Mouse (Mus musculus) kidney, postnatal 0 days (tissue): Measurements from ENCODE around the gene Acer1. TPM values are rescaled to one million over a fixed set of nuclear protein-coding genes. Genes with fewer than 3 reads are reported as not detected.
A peak's percentile ranks its signal among the peaks of the same experiment; 100 is the strongest.

ENCODE experiments used
- ATAC-seq: fragments of 200-750 bp; cut with Nextera tagmentation; replicated peaks from 2 replicates; pipeline ENCODE4 v1.8.0; 2017; ENCODE audit warnings: low read depth, moderate number of reproducible peaks, moderate TSS enrichment, moderate library complexity; ENCODE audit not compliant: low FRiP score
- DNase-seq: peaks from one replicate; pipeline ENCODE4 v3.0.0-alpha.2; 2016; ENCODE audit warnings: low spot score
- H3K27ac ChIP-seq: fragments of 300-500 bp; sonication (generic); 2 replicates; pipeline ENCODE4 v1.5.1; 2014; ENCODE audit warnings: mild to moderate bottlenecking
- H3K27me3 ChIP-seq: fragments of 300-500 bp; sonication (generic); 2 replicates; pipeline ENCODE4 v1.6.1; 2014; ENCODE audit warnings: low read length, mixed read lengths; ENCODE audit not compliant: insufficient read depth
- H3K36me3 ChIP-seq: fragments of 300-500 bp; sonication (generic); 2 replicates; pipeline ENCODE4 v1.6.1; 2014; ENCODE audit warnings: low read length, mixed read lengths; ENCODE audit not compliant: insufficient read depth
- H3K4me1 ChIP-seq: fragments of 300-500 bp; sonication (generic); replicated peaks from 2 replicates; pipeline ENCODE4 v1.6.1; 2014; ENCODE audit warnings: antibody characterized with exemption, low read length, mixed read lengths; ENCODE audit not compliant: insufficient read depth
- H3K4me2 ChIP-seq: fragments of 300-500 bp; sonication (generic); 2 replicates; pipeline ENCODE4 v1.6.1; 2014; ENCODE audit warnings: mild to moderate bottlenecking, low read length, moderate library complexity, mixed read lengths
- H3K4me3 ChIP-seq: fragments of 300-500 bp; sonication (generic); replicated peaks from 2 replicates; pipeline ENCODE4 v1.5.1; 2014; ENCODE audit warnings: low read depth, low read length
- H3K9ac ChIP-seq: fragments of 300-500 bp; sonication (generic); 2 replicates; pipeline ENCODE4 v1.6.1; 2014; ENCODE audit warnings: low read depth, low read length
- H3K9me3 ChIP-seq: fragments of 300-500 bp; sonication (generic); replicated peaks from 2 replicates; pipeline ENCODE4 v1.6.1; 2016; ENCODE audit warnings: low read length, inconsistent platforms, mixed read lengths
- CTCF ChIP-seq: IDR thresholded peaks from 2 replicates; pipeline ENCODE4 v1.5.1; 2016; ENCODE audit warnings: antibody characterized with exemption, low read depth, mild to moderate bottlenecking, moderate library complexity
- WGBS: fragments of 180-500 bp; shearing (Covaris S2); extraction: QIAGEN DNeasy Blood & Tissue Kit; methylation state at CpG from one replicate; pipeline ENCODE4 v1.1.7; 2014; 5-methylcytosine and 5-hydroxymethylcytosine counted together
- polyA plus RNA-seq: library from polyadenylated mRNA; unstranded; fragments of >200 nt; fragmentation: Nextera tagmentation; extraction: Ambion mirVana; gene quantifications from 2 replicates; pipeline ENCODE4 v1.2.1, GENCODE M21; 2015

Acer1 gene
- polyA plus RNA-seq, 1 experiment from 2014 or later: not detected

DNA sequence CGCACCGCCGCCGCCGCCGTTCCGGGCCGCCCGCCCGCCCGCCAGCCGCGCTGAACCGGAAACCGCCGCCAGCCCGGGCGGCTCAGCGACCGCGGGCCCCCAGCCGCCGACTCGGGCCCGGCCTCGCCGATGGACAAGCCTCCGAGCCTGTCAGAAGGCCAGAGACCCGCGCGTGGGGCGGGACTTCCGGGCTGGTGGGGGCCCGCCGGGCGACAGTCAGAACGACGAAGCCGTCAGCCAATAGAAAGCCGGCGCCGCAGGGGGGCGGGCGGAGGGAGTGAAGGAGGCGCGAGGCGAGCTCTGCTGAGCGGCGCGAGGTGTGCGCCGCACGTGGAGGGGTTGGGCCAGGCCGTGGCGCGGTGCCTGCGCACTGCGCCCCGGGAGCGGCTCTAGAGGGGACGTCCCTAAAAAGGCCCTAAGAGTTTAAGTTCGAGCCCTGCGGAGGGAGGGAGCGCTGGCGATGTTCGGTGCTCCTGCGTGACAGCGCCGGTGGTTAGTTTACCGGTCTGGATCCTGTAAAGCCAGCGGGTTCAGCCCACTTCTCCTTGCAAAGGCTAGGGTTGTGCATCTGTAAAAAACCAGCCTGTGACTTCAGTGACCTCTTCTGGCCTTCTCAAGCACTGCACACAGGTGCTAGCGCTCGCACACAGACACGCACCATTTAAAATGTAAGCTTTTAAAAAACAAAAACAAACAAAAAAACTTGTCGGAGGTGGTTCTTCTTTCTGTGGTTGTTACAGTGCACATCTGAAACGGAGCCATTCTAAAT lies 46.4 kb downstream of the Acer1 start, which contains the start of gene Mllt1:
TSS of gene Mllt1 (minus strand) at position 53 of the 769 bp plus-strand sequence.
- H3K36me3 ChIP-seq: no peaks in the 10 kb centered on the region
- TF ChIP-seq CTCF: peak; percentile 66
- ATAC-seq: peak; percentile 98
- H3K27me3 ChIP-seq: no peaks in the 10 kb centered on the region
- peak within 1 kb of the TSS; percentile 73 for H3K4me2 ChIP-seq
- peak within 1 kb of the TSS; percentile 74 for H3K27ac ChIP-seq
- H3K9me3 ChIP-seq: no peaks in the 10 kb centered on the region
- H3K4me1 ChIP-seq: peaks cover 16% of the 10 kb centered on the region
- peak; percentile 97 for DNase-seq
- 4% methylated on average over 76 of the region's 76 CpGs for WGBS
- peak within 1 kb of the TSS; percentile 86 for H3K9ac ChIP-seq
- peak within 1 kb of the TSS; percentile 78 for H3K4me3 ChIP-seq

DNA sequence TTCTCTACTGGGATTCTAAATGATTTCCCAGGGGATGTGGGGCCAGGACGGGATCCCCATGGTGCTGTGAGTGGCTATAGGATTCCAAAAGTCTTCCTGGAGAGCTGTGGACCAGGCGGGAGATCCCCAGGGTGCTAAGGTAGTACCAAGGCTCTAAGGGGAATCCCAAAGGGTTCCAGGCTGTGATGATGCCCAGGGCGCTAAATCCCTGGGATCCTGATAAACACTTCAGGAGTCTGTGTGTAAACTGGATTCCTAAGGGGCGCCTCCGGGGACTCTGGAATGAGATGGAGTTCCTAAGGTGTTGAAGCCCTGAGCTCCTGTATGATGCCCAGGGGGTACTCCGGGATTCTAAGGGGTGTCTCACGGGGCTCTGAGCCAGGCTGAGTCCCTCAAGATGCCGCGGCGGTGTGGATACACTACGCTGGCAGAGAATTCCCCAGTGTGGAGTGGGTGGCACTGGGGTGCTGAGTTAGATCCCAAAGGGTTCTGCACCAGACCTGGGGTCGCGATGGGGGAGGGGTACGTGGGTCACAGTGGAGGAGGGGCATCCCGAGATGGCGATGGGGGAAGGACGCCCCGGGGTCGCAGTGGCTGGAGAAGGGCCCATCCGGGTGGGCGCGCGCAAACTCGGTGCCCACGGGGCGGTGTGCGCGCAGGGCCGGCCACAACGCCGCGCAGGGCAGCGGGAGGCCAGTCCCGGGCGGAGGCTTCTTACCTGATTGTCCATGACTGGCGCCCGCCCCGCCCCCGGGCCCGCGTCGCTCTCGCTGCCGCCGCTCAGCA lies 47.2 kb downstream of the Acer1 start:
- Histone ChIP-seq H3K4me3 (peak overlapping the region; percentile 78), H3K4me2 (peak overlapping the region; percentile 73), H3K27me3 (no peaks in the 10 kb centered on the region), H3K4me1 (peaks cover 16% of the 10 kb centered on the region), H3K9ac (peak overlapping the region; percentile 86), H3K27ac (peak overlapping the region; percentile 74), H3K36me3 (no peaks in the 10 kb centered on the region), H3K9me3 (no peaks in the 10 kb centered on the region)
- under 1% methylated on average over 28 of the region's 45 CpGs for WGBS
- TF ChIP-seq CTCF: no peak
- ATAC-seq: peak; percentile 59
- DNase-seq: peak; percentile 6

DNA sequence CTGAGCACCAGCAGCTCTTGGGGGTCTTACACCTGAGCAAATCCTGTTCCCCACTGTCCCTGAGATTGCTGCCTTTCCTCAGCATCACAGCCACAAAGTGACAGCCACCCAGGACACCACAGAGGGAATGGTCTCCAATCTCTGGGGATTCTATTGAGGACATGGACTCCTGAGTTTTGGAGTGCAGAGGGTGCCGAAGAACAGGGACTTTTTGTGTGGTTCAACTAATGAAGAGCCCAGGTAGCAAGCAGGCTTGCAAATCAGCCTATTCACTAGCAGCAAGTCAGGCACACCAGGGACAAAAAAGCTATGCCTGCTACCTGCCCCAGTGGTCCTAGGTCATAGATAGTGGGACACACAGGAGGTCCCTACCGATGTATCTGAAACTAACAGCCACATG lies 48.5 kb downstream of the Acer1 start:
- DNase-seq (no peak), ATAC-seq (no peak)
- no peak overlapping the region for H3K27ac ChIP-seq
- no peak for TF ChIP-seq CTCF
- H3K27me3 ChIP-seq: no peaks in the 10 kb centered on the region
- no peaks in the 10 kb centered on the region for H3K36me3 ChIP-seq
- H3K4me3 ChIP-seq: no peak overlapping the region
- H3K9me3 ChIP-seq: no peaks in the 10 kb centered on the region
- 0 out of 2 replicates have a peak overlapping the region, but pooled peaks have one; percentile 23 for H3K9ac ChIP-seq
- H3K4me1 ChIP-seq: peaks cover 16% of the 10 kb centered on the region
- H3K4me2 ChIP-seq: 0 out of 2 replicates have a peak overlapping the region, but pooled peaks have one; percentile 73
- WGBS: 87% methylated on average over 2 of the region's 2 CpGs

DNA sequence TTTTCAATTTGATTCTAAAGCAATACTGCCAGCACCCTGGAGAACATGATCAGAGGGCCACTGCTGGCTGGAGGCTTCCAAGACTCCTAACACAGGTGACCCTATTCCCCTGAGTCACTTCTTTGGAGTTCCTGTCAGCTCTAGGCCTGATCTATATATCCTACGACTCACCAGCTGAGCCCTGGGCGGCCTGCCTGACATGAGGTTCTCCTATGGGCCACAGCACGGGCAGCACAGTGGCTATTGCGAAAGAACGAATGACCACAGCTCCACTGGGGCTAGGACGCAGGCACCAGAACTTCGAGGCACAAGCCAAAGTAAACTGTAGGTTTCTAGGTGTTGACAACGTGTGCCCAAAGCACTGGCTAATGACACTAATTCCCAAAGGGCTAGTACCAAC lies 51.9 kb downstream of the Acer1 start:
- no peaks in the 10 kb centered on the region for H3K9me3 ChIP-seq
- peaks cover 16% of the 10 kb centered on the region for H3K4me1 ChIP-seq
- H3K9ac ChIP-seq: no peak overlapping the region
- no peak for TF ChIP-seq CTCF
- no peak overlapping the region for H3K4me3 ChIP-seq
- no peak overlapping the region for H3K4me2 ChIP-seq
- DNase-seq (no peak), ATAC-seq (no peak)
- H3K27me3 ChIP-seq: no peaks in the 10 kb centered on the region
- no peak overlapping the region for H3K27ac ChIP-seq
- H3K36me3 ChIP-seq: no peaks in the 10 kb centered on the region
- WGBS: 78% methylated on average over 8 of the region's 8 CpGs

DNA sequence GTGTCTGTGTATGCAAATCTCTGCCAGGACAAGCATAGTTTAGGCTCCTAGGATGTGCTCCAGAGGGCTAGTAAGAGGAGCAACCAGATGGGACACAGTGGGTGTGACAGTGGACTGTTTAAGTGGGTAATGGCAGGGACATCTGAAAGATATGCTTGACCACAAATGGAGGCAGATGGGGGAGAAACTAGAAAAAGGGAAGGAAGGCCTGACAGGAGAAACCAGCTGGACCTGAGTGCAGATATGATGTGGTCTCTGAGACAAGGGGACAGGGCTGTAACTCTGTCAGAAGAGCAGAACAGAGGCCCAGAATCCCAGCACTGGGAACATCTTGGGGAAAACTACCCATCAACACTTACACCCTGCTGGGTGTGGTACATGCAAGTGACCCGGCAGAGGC lies 52.4 kb downstream of the Acer1 start:
- H3K4me3 ChIP-seq: no peak overlapping the region
- H3K36me3 ChIP-seq: no peaks in the 10 kb centered on the region
- WGBS: 85% methylated on average over 1 of the region's 1 CpGs
- no peak overlapping the region for H3K4me2 ChIP-seq
- ATAC-seq (no peak), DNase-seq (no peak)
- H3K9ac ChIP-seq: no peak overlapping the region
- H3K27ac ChIP-seq: no peak overlapping the region
- no peak for TF ChIP-seq CTCF
- peaks cover 15% of the 10 kb centered on the region for H3K4me1 ChIP-seq
- H3K9me3 ChIP-seq: no peaks in the 10 kb centered on the region
- H3K27me3 ChIP-seq: no peaks in the 10 kb centered on the region

DNA sequence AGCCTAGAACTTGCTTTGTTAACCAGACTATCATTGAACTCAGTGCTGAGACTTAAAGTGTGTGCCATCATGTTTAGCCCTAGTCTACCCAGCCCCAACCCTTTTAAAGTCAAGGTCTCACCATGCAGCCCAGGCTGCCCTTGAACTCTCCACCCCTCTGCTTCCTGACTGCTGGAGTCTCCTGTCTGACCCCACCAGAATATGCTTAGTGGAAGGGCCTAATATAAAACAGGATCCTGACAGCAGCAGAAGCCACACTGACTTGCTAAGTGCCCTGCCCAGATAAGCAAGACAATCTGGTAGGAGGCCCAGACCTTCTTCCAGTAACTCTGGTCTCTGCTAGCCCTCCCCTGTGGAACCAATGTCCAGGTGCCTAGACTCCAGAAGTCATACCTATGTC lies 52.8 kb downstream of the Acer1 start:
- no peak overlapping the region for H3K9ac ChIP-seq
- no peak for TF ChIP-seq CTCF
- H3K4me3 ChIP-seq: no peak overlapping the region
- H3K27me3 ChIP-seq: no peaks in the 10 kb centered on the region
- H3K9me3 ChIP-seq: no peaks in the 10 kb centered on the region
- H3K27ac ChIP-seq: no peak overlapping the region
- H3K36me3 ChIP-seq: no peaks in the 10 kb centered on the region
- H3K4me2 ChIP-seq: no peak overlapping the region
- ATAC-seq (no peak), DNase-seq (no peak)
- peaks cover 10% of the 10 kb centered on the region for H3K4me1 ChIP-seq
